Mouse (Mus musculus): ENCODE results near the gene Olfr1480.

Olfr1480 gene

GRCm38 (mm10) chr19:13527613-13528012, at the start of gene Olfr1480:
Olfr1480 (plus strand) TSS chr19:13527913.
- in situ Hi-C loops (cut with MboI; ENCODE audit: unreplicated experiment in 2 of 2): no loop called here

DNA sequence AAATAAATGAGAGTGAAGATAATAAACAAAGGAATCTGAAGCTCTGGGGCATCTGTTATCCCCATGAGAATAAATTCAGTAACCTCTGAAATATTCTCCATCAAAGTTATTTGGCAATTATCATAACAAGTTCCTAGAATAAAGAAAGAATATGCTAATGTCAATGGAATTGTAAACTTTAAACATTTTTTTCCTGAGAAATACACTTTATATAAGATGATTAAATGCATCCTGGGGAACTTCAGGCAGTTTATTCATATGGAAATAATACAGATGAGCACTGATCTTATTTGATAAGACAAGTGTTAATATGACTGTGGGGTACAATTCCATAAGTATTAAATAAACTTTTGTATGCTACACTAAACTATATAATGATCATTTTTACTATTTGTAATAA, 47.6 kb upstream of the Olfr1480 start, which contains the start of gene Olfr1475:
Gene Olfr1475 (minus strand): TSS at position 101 of the 400 bp plus-strand sequence.
- in situ Hi-C loops (cut with MboI; ENCODE audit: unreplicated experiment in 2 of 2): no loop called here

DNA sequence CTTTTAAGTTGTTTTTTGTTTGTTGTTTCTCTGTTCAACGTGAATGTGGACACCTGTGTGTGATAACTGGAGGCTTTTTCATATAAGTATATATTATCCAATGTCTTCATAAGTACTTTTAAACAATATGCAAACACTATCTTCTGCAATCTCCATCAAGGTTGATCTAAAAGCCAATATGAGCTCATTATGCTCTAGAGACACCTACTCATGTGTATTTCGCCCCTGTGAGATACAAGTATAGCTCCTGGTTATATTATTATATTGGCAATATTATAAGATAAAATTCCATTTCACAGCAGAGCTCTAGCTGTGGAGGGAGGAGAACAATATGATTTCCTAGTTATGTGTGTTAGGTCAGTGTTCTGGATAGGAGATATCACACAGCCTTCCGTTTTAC, 27.5 kb upstream of the Olfr1480 start, which contains the start of gene Olfr1477:
Gene Olfr1477 (plus strand): TSS at position 301 of the 400 bp plus-strand sequence.
- in situ Hi-C loops (cut with MboI; ENCODE audit: unreplicated experiment in 2 of 2): no loop called here
